28 mouse cellular contexts compared by ENCODE assay signal in genomic region chr17:34326373-34326772, GRCm38 (mm10). TPM values are rescaled to one million over a fixed set of nuclear protein-coding genes. Genes with fewer than 3 reads are reported as not detected.
DNase-seq lines count a peak whose midpoint lies in the region; ATAC-seq lines count a peak whose summit lies in the region.
"Had no signal": no experiment of that assay in that cellular context is flagged by ENCODE, and none has a peak within 500 bp of the region (broad histone marks: within the 10 kb centered on the region; RNA-seq: fewer than 3 reads in every experiment).

No protein-coding gene starts in this region.

- ATAC-seq in heart, embryonic 11.5 days (replicated peaks; ENCODE audit: insufficient number of reproducible peaks, low FRiP score, low TSS enrichment), result no peak
- no peak for ATAC-seq in intestine, embryonic 16.5 days
- ATAC-seq: activated CD4-positive, CD25-positive, alpha-beta regulatory T cell, adult 4 months; forebrain, embryonic 13.5 days; forebrain, embryonic 15.5 days; forebrain, postnatal 0 days; Patski had no signal

- H3K27me3 ChIP-seq in heart, embryonic 10.5 days (ENCODE audit: insufficient read depth, poor library complexity, severe bottlenecking), result no peaks in the 10 kb centered on the region
- no peaks in the 10 kb centered on the region for H3K27me3 ChIP-seq in heart, embryonic 11.5 days (ENCODE audit: control insufficient read depth, insufficient read depth, low read length)
- no peaks in the 10 kb centered on the region for H3K27me3 ChIP-seq in splenic B cell, adult 2 months (ENCODE audit: control insufficient read depth, insufficient read depth, low read length, poor library complexity, severe bottlenecking)
- H3K27me3 ChIP-seq in intestine, embryonic 16.5 days (replicated peaks; ENCODE audit: control insufficient read depth, insufficient read depth, low read length), result no peaks in the 10 kb centered on the region
- H3K27me3 ChIP-seq: embryonic facial prominence, embryonic 12.5 days; forebrain, embryonic 13.5 days; forebrain, embryonic 15.5 days had no signal

- H3K4me2 ChIP-seq in heart, embryonic 11.5 days, result no peak overlapping the region
- H3K4me2 ChIP-seq in intestine, embryonic 16.5 days (ENCODE audit: low read depth, low read length), result no peak overlapping the region
- H3K4me2 ChIP-seq: embryonic facial prominence, embryonic 12.5 days; forebrain, embryonic 13.5 days; forebrain, embryonic 15.5 days had no signal

- peak; percentile 2 for DNase-seq in heart, embryonic 10.5 days (ENCODE audit: low spot score)
- peak; percentile 60 to 68 for DNase-seq in spleen, postnatal 36 days (ENCODE audit: low spot score in 2 of 2)
- no peak for DNase-seq in spleen, adult 18-20 months
- peak; percentile 50 to 54 for DNase-seq in B cell, adult 2 months
- DNase-seq in splenic B cell, adult 2 months (ENCODE audit: low read depth, low spot score), result peak; percentile 81
- DNase-seq in right cerebral cortex, adult 18-20 months, result no peak
- DNase-seq: adrenal gland, adult 8-10 months; adrenal gland, postnatal 14 days; adrenal gland, postnatal 36 days; cerebellum, adult 11-12 months; cerebellum, adult 2 months; cerebellum, adult 9-10 months; cerebellum, postnatal 10 days; cerebellum, postnatal 25 days; forebrain, postnatal 0 days had no signal

- no peak overlapping the region for H3K4me3 ChIP-seq in heart, embryonic 10.5 days
- no peak overlapping the region for H3K4me3 ChIP-seq in heart, embryonic 11.5 days (ENCODE audit: low read depth, low read length)
- H3K4me3 ChIP-seq in intestine, embryonic 16.5 days (ENCODE audit: low read length), result no peak overlapping the region
- H3K4me3 ChIP-seq: embryonic facial prominence, embryonic 10.5 days; embryonic facial prominence, embryonic 12.5 days; forebrain, embryonic 13.5 days; forebrain, embryonic 15.5 days had no signal

- H3K4me1 ChIP-seq in heart, embryonic 10.5 days, result 0 out of 2 replicates have a peak, but pooled peaks cover 4% of the 10 kb centered on the region
- H3K4me1 ChIP-seq in heart, embryonic 11.5 days (ENCODE audit: control insufficient read depth, insufficient read depth, low read length), result no peaks in the 10 kb centered on the region
- no peaks in the 10 kb centered on the region for H3K4me1 ChIP-seq in intestine, embryonic 16.5 days (ENCODE audit: control insufficient read depth, insufficient read depth, low read length)
- H3K4me1 ChIP-seq: embryonic facial prominence, embryonic 12.5 days; forebrain, embryonic 13.5 days; forebrain, embryonic 15.5 days had no signal

- H3K9me3 ChIP-seq in heart, embryonic 10.5 days, result no peaks in the 10 kb centered on the region
- H3K9me3 ChIP-seq in heart, embryonic 11.5 days (replicated peaks; ENCODE audit: control insufficient read depth, low read length), result no peaks in the 10 kb centered on the region
- H3K9me3 ChIP-seq in intestine, embryonic 16.5 days (ENCODE audit: control insufficient read depth, low read length), result no peaks in the 10 kb centered on the region; the same call in 1 of the 2 replicates
- H3K9me3 ChIP-seq: embryonic facial prominence, embryonic 10.5 days; embryonic facial prominence, embryonic 12.5 days; forebrain, embryonic 13.5 days; forebrain, embryonic 15.5 days; G1E had no signal

- H3K27ac ChIP-seq in heart, embryonic 10.5 days, result no peak overlapping the region
- H3K27ac ChIP-seq in heart, embryonic 11.5 days (ENCODE audit: low read depth, low read length), result no peak overlapping the region
- no peak overlapping the region for H3K27ac ChIP-seq in intestine, embryonic 16.5 days (ENCODE audit: low read length)
- H3K27ac ChIP-seq: embryonic facial prominence, embryonic 10.5 days; embryonic facial prominence, embryonic 12.5 days; forebrain, embryonic 13.5 days; forebrain, embryonic 15.5 days had no signal

- no peak overlapping the region for H3K9ac ChIP-seq in heart, embryonic 11.5 days (ENCODE audit: low read depth, low read length)
- no peak overlapping the region for H3K9ac ChIP-seq in intestine, embryonic 16.5 days (ENCODE audit: low read depth, low read length)
- H3K9ac ChIP-seq: embryonic facial prominence, embryonic 12.5 days; forebrain, embryonic 13.5 days; forebrain, embryonic 15.5 days; forebrain, postnatal 0 days had no signal

- WGBS in heart, embryonic 10.5 days, result 76% methylated on average over 3 of the region's 3 CpGs
- WGBS in heart, embryonic 11.5 days (ENCODE audit: insufficient replicate concordance), result 70% methylated on average over 3 of the region's 3 CpGs
- WGBS in intestine, embryonic 16.5 days, result 74% methylated on average over 3 of the region's 3 CpGs

- H3K36me3 ChIP-seq in heart, embryonic 10.5 days, result no peaks in the 10 kb centered on the region
- H3K36me3 ChIP-seq in heart, embryonic 11.5 days (ENCODE audit: control insufficient read depth, insufficient read depth, low read length), result no peaks in the 10 kb centered on the region
- H3K36me3 ChIP-seq in splenic B cell, adult 2 months (ENCODE audit: control insufficient read depth, insufficient read depth, low read length, poor library complexity, severe bottlenecking), result no peaks in the 10 kb centered on the region
- no peaks in the 10 kb centered on the region for H3K36me3 ChIP-seq in intestine, embryonic 16.5 days (ENCODE audit: control insufficient read depth, insufficient read depth, low read length)
- H3K36me3 ChIP-seq: embryonic facial prominence, embryonic 10.5 days; embryonic facial prominence, embryonic 12.5 days; forebrain, embryonic 15.5 days; G1E had no signal

RNA-seq across cellular contexts. Expression of gene H2-Eb2, which starts 0.9 kb away (rescaled TPM):
- polyA plus RNA-seq in heart, embryonic 10.5 days (2016; fragmentation: Nextera tagmentation; extraction: Ambion mirVana), result not detected in 2 replicates
- polyA plus RNA-seq in heart, embryonic 11.5 days (2014; fragmentation: Nextera tagmentation; extraction: Ambion mirVana), result not detected in 2 replicates
- 0.05 TPM in 1 of 2 replicates, not detected in the other for polyA plus RNA-seq in intestine, embryonic 16.5 days (2015; fragmentation: Nextera tagmentation; extraction: Ambion mirVana)
- polyA plus RNA-seq: C2C12; cortical plate, adult 2 months; embryonic facial prominence, embryonic 10.5 days; embryonic facial prominence, embryonic 12.5 days; embryonic facial prominence, embryonic 14.5 days; forebrain, embryonic 11.5 days; forebrain, embryonic 13.5 days; G1E; Patski had no signal

RNA-seq across cellular contexts. Expression of gene H2-Eb1, which starts 20.7 kb away (rescaled TPM):
- 1.4 TPM in 2 replicates for polyA plus RNA-seq in heart, embryonic 10.5 days (2016; fragmentation: Nextera tagmentation; extraction: Ambion mirVana)
- polyA plus RNA-seq in heart, embryonic 11.5 days (2014; fragmentation: Nextera tagmentation; extraction: Ambion mirVana), result 1.5 and 2.3 TPM in 2 replicates
- 11.0 and 11.1 TPM in 2 replicates for polyA plus RNA-seq in intestine, embryonic 16.5 days (2015; fragmentation: Nextera tagmentation; extraction: Ambion mirVana)
- polyA plus RNA-seq: C2C12, G1E had no signal

RNA-seq across cellular contexts. Expression of gene Btnl2, which starts 28.2 kb away (rescaled TPM):
- 0.05 TPM in 1 of 2 replicates, not detected in the other for polyA plus RNA-seq in heart, embryonic 10.5 days (2016; fragmentation: Nextera tagmentation; extraction: Ambion mirVana)
- not detected in 2 replicates for polyA plus RNA-seq in heart, embryonic 11.5 days (2014; fragmentation: Nextera tagmentation; extraction: Ambion mirVana)
- polyA plus RNA-seq in intestine, embryonic 16.5 days (2015; fragmentation: Nextera tagmentation; extraction: Ambion mirVana), result 10.6 and 16.0 TPM in 2 replicates
- polyA plus RNA-seq: C2C12; cerebellum, adult 2 months; cortical plate, adult 2 months; embryonic facial prominence, embryonic 10.5 days; embryonic facial prominence, embryonic 12.5 days; embryonic facial prominence, embryonic 14.5 days; forebrain, embryonic 11.5 days; forebrain, embryonic 13.5 days; forebrain, postnatal 0 days; G1E; Patski had no signal

RNA-seq across cellular contexts. Expression of gene H2-Aa, which starts 38.8 kb away (rescaled TPM):
- 0.11 TPM in 1 of 2 replicates, not detected in the other for polyA plus RNA-seq in heart, embryonic 10.5 days (2016; fragmentation: Nextera tagmentation; extraction: Ambion mirVana)
- polyA plus RNA-seq in heart, embryonic 11.5 days (2014; fragmentation: Nextera tagmentation; extraction: Ambion mirVana), result not detected in 2 replicates
- polyA plus RNA-seq in intestine, embryonic 16.5 days (2015; fragmentation: Nextera tagmentation; extraction: Ambion mirVana), result 15.7 and 17.5 TPM in 2 replicates
- polyA plus RNA-seq: C2C12; embryonic facial prominence, embryonic 10.5 days; forebrain, embryonic 11.5 days; forebrain, embryonic 15.5 days; G1E; Patski had no signal

RNA-seq across cellular contexts. Expression of gene Btnl1, which starts 50.6 kb away (rescaled TPM):
- not detected in 2 replicates for polyA plus RNA-seq in heart, embryonic 10.5 days (2016; fragmentation: Nextera tagmentation; extraction: Ambion mirVana)
- polyA plus RNA-seq in heart, embryonic 11.5 days (2014; fragmentation: Nextera tagmentation; extraction: Ambion mirVana), result not detected in 2 replicates
- polyA plus RNA-seq in intestine, embryonic 16.5 days (2015; fragmentation: Nextera tagmentation; extraction: Ambion mirVana), result 30.2 and 43.2 TPM in 2 replicates
- polyA plus RNA-seq: activated CD4-positive, CD25-positive, alpha-beta regulatory T cell, adult 4 months; C2C12; cerebellum, adult 2 months; cortical plate, adult 2 months; embryonic facial prominence, embryonic 10.5 days; embryonic facial prominence, embryonic 12.5 days; embryonic facial prominence, embryonic 14.5 days; forebrain, embryonic 11.5 days; forebrain, embryonic 13.5 days; forebrain, embryonic 15.5 days; forebrain, postnatal 0 days; G1E; Patski had no signal

Comparison
In these comparisons a context has a peak if more than half of its experiments do, and no peak if none do; other contexts are left out.
1. DNase-seq: peak in heart, embryonic 10.5 days (single experiment), spleen, postnatal 36 days (2 of 2), B cell, adult 2 months (2 of 2) and splenic B cell, adult 2 months (single experiment); none in spleen, adult 18-20 months (0 of 2) and right cerebral cortex, adult 18-20 months (single experiment).
2. RNA of gene Btnl2, which starts 28.2 kb away (polyA plus RNA-seq): 10.6 to 16.0 TPM in intestine, embryonic 16.5 days; 0.05 TPM in heart, embryonic 10.5 days and not detected in heart, embryonic 11.5 days; every median in the first group is over 10 times any median in the second.